Mouse (Mus musculus) liver, embryonic 15.5 days (tissue): ENCODE data around the gene Cdkn2d. TPM values are rescaled to one million over a fixed set of nuclear protein-coding genes. Genes with fewer than 3 reads are reported as not detected.
"Not testable (repeated sequence)": the region's sequence is repeated elsewhere in the genome, so short reads cannot be mapped to it uniquely, and the experiment has no call there.

ENCODE experiments used
- ATAC-seq: fragments of 200-750 bp; cut with Nextera tagmentation; 2 replicates; pipeline ENCODE4 v1.8.0; 2017; ENCODE audit warnings: moderate number of reproducible peaks, mild to moderate bottlenecking, moderate library complexity; ENCODE audit not compliant: insufficient read depth
- H3K27ac ChIP-seq: fragments of 300-500 bp; sonication (generic); replicated peaks from 2 replicates; pipeline ENCODE4 v1.5.1; 2015; ENCODE audit warnings: mild to moderate bottlenecking, inconsistent platforms
- H3K27me3 ChIP-seq: fragments of 300-500 bp; sonication (generic); 2 replicates; pipeline ENCODE4 v1.6.1; 2015; ENCODE audit warnings: mild to moderate bottlenecking, inconsistent platforms
- H3K36me3 ChIP-seq: fragments of 300-500 bp; sonication (generic); replicated peaks from 2 replicates; pipeline ENCODE4 v1.6.1; 2015; ENCODE audit warnings: moderate library complexity, mild to moderate bottlenecking, inconsistent platforms
- H3K4me1 ChIP-seq: fragments of 300-500 bp; sonication (generic); replicated peaks from 2 replicates; pipeline ENCODE4 v1.6.1; 2015; ENCODE audit warnings: inconsistent platforms
- H3K4me2 ChIP-seq: fragments of 300-500 bp; sonication (generic); 2 replicates; pipeline ENCODE4 v1.6.1; 2015; ENCODE audit warnings: moderate library complexity, mild to moderate bottlenecking, inconsistent platforms
- H3K4me3 ChIP-seq: fragments of 300-500 bp; sonication (generic); replicated peaks from 2 replicates; pipeline ENCODE4 v1.5.1; 2015; ENCODE audit warnings: mild to moderate bottlenecking, inconsistent platforms
- H3K9ac ChIP-seq: fragments of 300-500 bp; sonication (generic); 2 replicates; pipeline ENCODE4 v1.6.1; 2015; ENCODE audit warnings: moderate library complexity, mild to moderate bottlenecking, inconsistent platforms
- H3K9me3 ChIP-seq: fragments of 300-500 bp; sonication (generic); replicated peaks from 2 replicates; pipeline ENCODE4 v1.6.1; 2016; ENCODE audit warnings: inconsistent platforms
- WGBS: fragments of 180-500 bp; shearing (Covaris S2); methylation state at CpG from one replicate; pipeline ENCODE4 v1.1.7; 2015; ENCODE audit warnings: mixed read lengths; ENCODE audit not compliant: insufficient replicate concordance; 5-methylcytosine and 5-hydroxymethylcytosine counted together
- polyA plus RNA-seq: library from polyadenylated mRNA; unstranded; fragments of >200 nt; fragmentation: Nextera tagmentation; extraction: Ambion mirVana; gene quantifications from 2 replicates; pipeline ENCODE4 v1.2.1, GENCODE M21; 2015

Gene Cdkn2d
- polyA plus RNA-seq, 1 experiment from 2014 or later: 129 TPM

DNA sequence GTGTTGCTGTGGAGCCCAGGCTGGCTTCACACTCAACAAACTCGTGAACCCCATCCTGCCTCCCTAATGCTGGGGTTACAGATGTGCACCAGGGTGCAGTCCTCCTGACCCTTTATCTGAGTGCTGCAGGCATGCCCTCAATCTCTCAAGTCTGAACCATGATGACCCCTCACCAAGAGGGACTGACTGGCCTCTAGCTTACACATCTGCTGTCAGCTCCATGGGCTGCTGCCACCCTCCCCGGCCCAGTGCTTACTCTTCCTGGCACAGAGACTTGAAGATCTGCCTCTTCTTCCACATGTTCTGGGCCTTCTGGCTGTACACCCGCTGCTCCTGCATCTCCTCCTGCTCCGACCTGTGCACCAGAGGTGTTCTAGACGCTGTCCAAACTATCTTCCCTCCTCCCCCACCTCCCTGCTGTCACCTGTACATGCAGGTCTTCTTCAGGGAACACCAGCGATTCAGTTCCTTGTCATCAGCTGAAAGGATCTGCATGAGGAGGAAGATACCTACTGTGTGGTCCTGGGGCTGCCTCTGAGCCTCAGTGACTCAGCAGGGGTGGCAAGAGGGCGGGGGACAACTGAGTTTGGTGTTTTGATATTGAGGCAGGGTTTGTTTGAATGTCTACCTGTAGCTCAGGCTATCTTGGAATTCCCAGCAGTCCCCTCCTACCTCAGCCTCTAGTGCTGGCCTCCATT, 16.0 kb downstream of the Cdkn2d start:
- Histone ChIP-seq H3K27ac (peak overlapping the region; percentile 35), H3K4me1 (peaks cover 54% of the 10 kb centered on the region), H3K9me3 (no peaks in the 10 kb centered on the region), H3K9ac (no peak overlapping the region), H3K4me3 (no peak overlapping the region), H3K27me3 (no peaks in the 10 kb centered on the region), H3K36me3 (peaks cover 100% of the 10 kb centered on the region), H3K4me2 (no peak overlapping the region)
- peak; percentile 43 for ATAC-seq
- WGBS: 58% methylated on average over 7 of the region's 7 CpGs

DNA sequence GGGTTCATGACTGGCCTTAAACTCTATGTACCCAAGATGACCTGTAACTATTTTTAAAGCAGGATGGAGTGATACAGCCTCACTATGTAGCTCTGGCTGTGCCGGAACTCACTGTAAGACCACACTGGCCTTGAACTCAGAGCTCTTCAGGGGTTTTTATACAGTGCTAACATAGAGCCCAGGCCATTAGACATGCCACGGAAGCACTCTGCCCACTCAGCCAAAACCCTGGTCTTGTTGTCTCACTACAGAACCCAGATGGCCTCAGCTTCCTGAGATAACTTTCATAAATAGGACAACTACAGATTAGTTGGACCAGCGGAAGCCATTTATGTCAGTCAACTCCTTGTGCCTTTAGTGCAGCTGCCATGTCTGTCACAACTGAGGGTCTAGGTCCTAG, 16.9 kb downstream of the Cdkn2d start:
- no peak overlapping the region for H3K4me3 ChIP-seq
- no peaks in the 10 kb centered on the region for H3K27me3 ChIP-seq
- H3K4me2 ChIP-seq: no peak overlapping the region
- H3K9me3 ChIP-seq: no peaks in the 10 kb centered on the region
- no peak for ATAC-seq
- 81% methylated on average over 3 of the region's 3 CpGs for WGBS
- H3K27ac ChIP-seq: 0 out of 2 replicates have a peak overlapping the region, but pooled peaks have one; percentile 35
- no peak overlapping the region for H3K9ac ChIP-seq
- peaks cover 48% of the 10 kb centered on the region for H3K4me1 ChIP-seq
- H3K36me3 ChIP-seq: peaks cover 100% of the 10 kb centered on the region

DNA sequence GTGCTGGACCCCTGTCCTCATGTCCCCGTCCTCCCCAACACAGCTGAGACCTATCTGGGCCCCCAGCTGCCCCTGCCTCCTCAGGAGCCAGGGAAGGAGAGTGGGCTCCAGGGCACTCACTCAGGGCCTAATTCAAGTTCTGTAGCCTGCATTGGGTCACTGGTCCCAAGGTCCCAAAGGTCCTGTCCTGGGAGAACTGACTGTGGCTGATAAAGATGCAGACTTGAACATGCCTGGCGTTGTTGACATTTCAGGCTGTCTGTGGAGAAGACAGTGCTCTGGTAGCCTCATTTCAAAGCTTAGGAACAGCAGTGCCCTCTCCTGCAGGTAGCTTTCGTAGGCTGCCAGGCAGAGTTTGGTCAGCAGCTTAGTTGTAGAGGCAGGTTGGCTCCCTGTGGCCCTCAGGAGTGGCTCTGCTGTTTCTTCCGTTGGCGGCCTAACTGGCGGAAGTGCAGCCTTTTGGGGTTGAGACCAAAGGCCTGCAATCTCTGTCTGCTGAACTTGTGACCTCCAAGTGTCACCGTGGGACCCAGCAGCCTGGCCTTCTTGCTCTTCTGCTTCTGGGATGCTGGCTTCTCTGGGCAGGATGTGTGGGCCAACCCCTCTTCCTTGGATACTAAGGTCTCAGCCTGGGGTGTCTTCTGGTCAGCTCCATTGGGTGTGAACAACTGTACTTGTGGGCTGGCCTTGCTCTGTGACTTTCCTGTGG, 17.5 kb downstream of the Cdkn2d start:
- Histone ChIP-seq H3K4me1 (peaks cover 53% of the 10 kb centered on the region), H3K27ac (0 out of 2 replicates have a peak overlapping the region, but pooled peaks have one; percentile 35), H3K9ac (no peak overlapping the region), H3K9me3 (no peaks in the 10 kb centered on the region), H3K27me3 (no peaks in the 10 kb centered on the region), H3K4me2 (no peak overlapping the region), H3K4me3 (no peak overlapping the region), H3K36me3 (peaks cover 100% of the 10 kb centered on the region)
- no peak for ATAC-seq
- 72% methylated on average over 7 of the region's 7 CpGs for WGBS

DNA sequence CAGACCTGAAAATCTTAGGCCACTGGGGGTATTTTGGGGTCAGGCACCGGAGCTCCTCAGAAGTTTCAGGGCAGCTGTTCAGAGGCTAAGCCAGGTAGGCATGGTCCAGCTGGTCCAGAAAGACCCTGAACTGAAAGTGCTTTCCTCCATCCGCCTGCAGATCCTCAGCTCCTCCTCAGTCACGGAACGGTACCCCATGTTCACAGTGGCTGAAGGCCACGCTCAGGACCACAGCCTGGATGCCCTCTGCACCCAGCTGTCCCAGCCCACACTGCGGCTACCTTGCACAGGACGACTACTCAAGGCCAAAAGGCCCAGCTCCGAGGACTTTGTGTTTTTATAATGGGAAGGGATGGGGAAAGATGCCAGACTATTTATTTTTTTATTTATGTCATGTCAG, 18.1 kb downstream of the Cdkn2d start:
- Histone ChIP-seq H3K27me3 (no peaks in the 10 kb centered on the region), H3K4me2 (no peak overlapping the region), H3K9me3 (no peaks in the 10 kb centered on the region), H3K36me3 (peaks cover 100% of the 10 kb centered on the region), H3K4me1 (peaks cover 58% of the 10 kb centered on the region), H3K4me3 (no peak overlapping the region), H3K27ac (no peak overlapping the region), H3K9ac (no peak overlapping the region)
- WGBS: 82% methylated on average over 8 of the region's 8 CpGs
- no peak for ATAC-seq

DNA sequence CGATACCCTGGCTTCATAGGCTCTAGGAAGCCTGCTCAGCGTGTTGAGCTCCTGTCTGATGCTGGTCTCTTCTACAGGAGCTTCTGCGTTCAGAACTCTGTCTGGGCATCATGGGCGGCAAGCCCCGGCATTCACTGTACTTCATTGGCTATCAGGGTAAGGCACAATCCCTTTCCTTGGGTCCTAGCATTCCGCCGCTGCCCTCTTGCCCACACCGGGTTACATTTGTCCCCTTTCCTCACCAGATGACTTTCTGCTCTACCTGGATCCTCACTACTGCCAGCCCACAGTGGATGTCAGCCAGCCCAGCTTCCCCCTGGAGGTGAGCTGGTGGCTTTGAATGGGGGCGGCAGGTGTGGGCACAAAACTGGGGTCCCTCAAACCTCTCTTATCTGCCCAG, 18.8 kb downstream of the Cdkn2d start:
- H3K27ac ChIP-seq: no peak overlapping the region
- no peak overlapping the region for H3K9ac ChIP-seq
- WGBS: 89% methylated on average over 9 of the region's 9 CpGs
- ATAC-seq: no peak
- H3K4me1 ChIP-seq: peaks cover 56% of the 10 kb centered on the region
- H3K4me2 ChIP-seq: no peak overlapping the region
- no peaks in the 10 kb centered on the region for H3K9me3 ChIP-seq
- no peaks in the 10 kb centered on the region for H3K27me3 ChIP-seq
- H3K36me3 ChIP-seq: peaks cover 100% of the 10 kb centered on the region
- H3K4me3 ChIP-seq: no peak overlapping the region

DNA sequence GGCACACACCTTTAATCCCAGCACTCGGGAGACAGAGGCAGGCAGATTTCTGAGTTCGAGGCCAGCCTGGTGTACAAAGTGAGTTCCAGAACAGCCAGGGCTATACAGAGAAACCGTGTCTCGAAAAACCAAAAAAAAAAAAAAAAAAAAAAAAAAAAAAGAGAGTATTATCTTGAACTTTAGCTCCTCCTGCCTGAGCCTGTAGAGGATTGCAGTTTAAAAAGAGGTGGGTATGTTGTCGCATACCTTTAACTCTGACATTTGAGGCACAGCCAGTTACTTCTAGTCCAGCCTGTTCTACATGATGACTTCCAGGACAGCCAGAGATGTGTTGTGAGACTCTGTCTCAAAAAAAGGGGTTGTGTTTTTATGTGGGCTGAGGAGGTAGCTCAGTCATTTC, 21.6 kb downstream of the Cdkn2d start:
- WGBS: 65% methylated on average over 5 of the region's 5 CpGs
- H3K36me3 ChIP-seq: peaks cover 84% of the 10 kb centered on the region
- not testable (repeated sequence) for ATAC-seq

DNA sequence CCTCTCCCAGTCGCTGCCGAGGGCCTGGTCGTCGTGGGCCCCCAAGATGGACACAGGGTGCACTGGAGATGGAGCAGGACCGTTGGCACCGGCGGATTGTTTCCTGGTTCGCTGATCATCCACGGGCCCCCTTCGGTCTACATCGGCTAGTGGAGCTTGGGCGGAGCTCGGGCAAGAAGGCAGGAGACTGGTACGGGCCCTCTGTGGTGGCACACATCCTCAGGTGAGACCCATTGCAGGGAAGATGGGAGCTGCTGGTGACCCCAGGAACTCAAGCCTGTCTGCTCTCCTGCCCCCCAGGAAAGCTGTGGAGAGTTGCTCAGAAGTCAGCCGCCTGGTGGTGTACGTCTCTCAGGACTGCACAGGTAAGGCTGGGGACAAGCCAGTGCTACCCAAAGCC, 22.9 kb downstream of the Cdkn2d start:
- no peak for ATAC-seq
- WGBS: 92% methylated on average over 16 of the region's 16 CpGs
- Histone ChIP-seq H3K4me3 (no peak overlapping the region), H3K9ac (no peak overlapping the region), H3K4me1 (peaks cover 54% of the 10 kb centered on the region), H3K36me3 (peaks cover 72% of the 10 kb centered on the region), H3K4me2 (peak overlapping the region; percentile 1; the same call in 1 of the 2 replicates), H3K9me3 (no peaks in the 10 kb centered on the region), H3K27ac (no peak overlapping the region), H3K27me3 (no peaks in the 10 kb centered on the region)

More for the DNA sequence above, 21.6 kb downstream of the Cdkn2d start:
- H3K4me2 ChIP-seq, H3K4me3 ChIP-seq, H3K27ac ChIP-seq, H3K9me3 ChIP-seq, H3K9ac ChIP-seq, H3K27me3 ChIP-seq: not testable (repeated sequence)
- H3K4me1 ChIP-seq: peaks cover 55% of the 10 kb centered on the region

DNA sequence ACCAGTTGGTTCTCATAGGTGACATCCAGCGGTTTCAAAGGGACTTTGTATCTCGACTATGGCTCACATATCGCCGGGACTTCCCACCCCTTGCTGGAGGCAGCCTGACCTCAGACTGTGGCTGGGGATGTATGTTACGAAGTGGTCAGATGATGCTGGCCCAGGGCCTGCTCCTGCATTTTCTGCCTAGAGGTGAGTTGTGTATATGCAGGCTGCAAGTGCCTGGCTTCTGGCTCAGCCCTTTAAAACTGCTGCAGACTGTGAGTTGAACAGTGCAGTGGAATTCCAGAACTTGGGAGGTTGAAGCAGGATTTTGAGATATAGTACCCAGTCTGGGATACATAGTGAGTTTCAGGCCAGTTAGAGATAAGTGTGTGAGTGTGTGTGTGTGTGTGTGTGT, 24.3 kb downstream of the Cdkn2d start:
- H3K4me1 ChIP-seq: peaks cover 65% of the 10 kb centered on the region
- peak overlapping the region; percentile 100 for H3K27ac ChIP-seq
- H3K4me3 ChIP-seq: peak overlapping the region; percentile 84
- H3K9me3 ChIP-seq: no peaks in the 10 kb centered on the region
- H3K4me2 ChIP-seq: peak overlapping the region; percentile 77
- H3K36me3 ChIP-seq: peaks cover 57% of the 10 kb centered on the region
- WGBS: 83% methylated on average over 5 of the region's 5 CpGs
- no peaks in the 10 kb centered on the region for H3K27me3 ChIP-seq
- no peak for ATAC-seq
- peak overlapping the region; percentile 91 for H3K9ac ChIP-seq

DNA sequence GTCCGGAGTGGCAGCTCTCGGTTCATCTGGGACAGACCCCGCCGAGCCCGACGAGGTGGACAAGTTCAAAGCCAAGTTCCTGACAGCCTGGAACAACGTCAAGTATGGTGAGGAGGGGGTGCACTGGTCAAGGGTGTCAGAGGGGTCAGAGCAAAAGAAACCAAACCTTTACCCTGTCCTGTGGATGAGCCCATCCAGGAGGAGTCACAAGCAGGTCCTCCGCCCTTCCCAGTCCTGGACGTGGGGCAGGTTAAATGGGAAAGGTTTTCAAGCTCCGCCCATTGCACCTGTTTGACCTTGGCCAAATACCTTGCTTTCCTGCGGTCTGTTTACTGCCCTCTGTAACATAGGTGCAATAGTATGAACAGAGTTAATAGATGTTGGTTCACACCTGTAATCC, 25.6 kb downstream of the Cdkn2d start:
- H3K4me2 ChIP-seq: peak overlapping the region; percentile 77
- peak overlapping the region; percentile 91 for H3K9ac ChIP-seq
- H3K4me3 ChIP-seq: peak overlapping the region; percentile 84
- no peaks in the 10 kb centered on the region for H3K27me3 ChIP-seq
- H3K9me3 ChIP-seq: no peaks in the 10 kb centered on the region
- peak overlapping the region; percentile 100 for H3K27ac ChIP-seq
- H3K4me1 ChIP-seq: peaks cover 69% of the 10 kb centered on the region
- H3K36me3 ChIP-seq: peaks cover 45% of the 10 kb centered on the region
- 5% methylated on average over 11 of the region's 11 CpGs for WGBS
- ATAC-seq: peak; percentile 26

DNA sequence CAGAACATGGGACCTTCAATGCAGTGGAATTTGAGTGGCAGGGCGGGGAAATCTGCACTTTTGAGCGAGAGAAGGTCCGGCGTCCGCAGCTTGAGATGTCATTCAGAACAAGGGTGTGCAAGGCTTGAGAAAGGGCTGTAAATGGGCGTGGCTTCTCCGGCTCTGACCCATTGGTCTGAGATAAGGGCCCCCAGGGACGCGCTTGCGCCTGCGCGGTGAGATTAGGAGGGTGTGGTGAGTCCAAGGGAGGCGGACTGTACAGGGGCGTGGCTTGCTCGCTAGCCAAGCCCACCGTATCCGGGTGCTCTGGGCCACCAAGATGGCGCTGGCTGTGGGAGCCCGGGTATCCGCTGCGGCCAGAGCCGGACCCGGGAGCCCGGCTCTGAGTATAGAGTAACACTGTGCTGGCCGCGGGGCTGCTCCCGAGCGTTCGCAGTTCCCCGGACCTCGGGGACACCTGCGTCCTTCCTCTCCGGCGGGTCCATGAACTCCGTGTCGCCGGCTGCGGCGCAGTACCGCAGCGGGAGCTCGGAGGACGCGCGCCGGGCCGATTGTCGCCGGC, 26.1 kb downstream of the Cdkn2d start, which contains the start of gene Atg4d:
Atg4d (plus strand) TSS at position 294 of the 562 bp plus-strand sequence.
- peak within 1 kb of the TSS; percentile 91 for H3K9ac ChIP-seq
- WGBS: under 1% methylated on average over 49 of the region's 49 CpGs
- peaks cover 39% of the 10 kb centered on the region for H3K36me3 ChIP-seq
- peak within 1 kb of the TSS; percentile 84 for H3K4me3 ChIP-seq
- H3K9me3 ChIP-seq: no peaks in the 10 kb centered on the region
- peak within 1 kb of the TSS; percentile 100 for H3K27ac ChIP-seq
- ATAC-seq: peak; percentile 91
- H3K27me3 ChIP-seq: no peaks in the 10 kb centered on the region
- H3K4me2 ChIP-seq: peak within 1 kb of the TSS; percentile 89
- peaks cover 69% of the 10 kb centered on the region for H3K4me1 ChIP-seq
